Mouse (Mus musculus) left cerebral cortex, postnatal 36 days (tissue): ENCODE data around the gene Slc1a2. TPM values are rescaled to one million over a fixed set of nuclear protein-coding genes. Genes with fewer than 3 reads are reported as not detected.

Experiments
- DNase-seq, 2 experiments: peaks; one replicate each; pipeline ENCODE4 v3.0.0; 2021 to 2022; ENCODE audit warnings: low spot score in 2 of 2, mixed read lengths in 1 of 2
- intact Hi-C: fragments of 180-260 bp; cut with DNase I; formaldehyde crosslinking; loops from one replicate; pipeline ENCODE4 v1.15.1; 2025
- total RNA-seq, 2 experiments: library from RNA; stranded (reverse); gene quantifications; 2 replicates each; pipeline ENCODE4 v1.2.3; 2021

The Slc1a2 gene
- total RNA-seq, 2 experiments from 2014 or later, result 1,740 to 1,741 TPM

DNA sequence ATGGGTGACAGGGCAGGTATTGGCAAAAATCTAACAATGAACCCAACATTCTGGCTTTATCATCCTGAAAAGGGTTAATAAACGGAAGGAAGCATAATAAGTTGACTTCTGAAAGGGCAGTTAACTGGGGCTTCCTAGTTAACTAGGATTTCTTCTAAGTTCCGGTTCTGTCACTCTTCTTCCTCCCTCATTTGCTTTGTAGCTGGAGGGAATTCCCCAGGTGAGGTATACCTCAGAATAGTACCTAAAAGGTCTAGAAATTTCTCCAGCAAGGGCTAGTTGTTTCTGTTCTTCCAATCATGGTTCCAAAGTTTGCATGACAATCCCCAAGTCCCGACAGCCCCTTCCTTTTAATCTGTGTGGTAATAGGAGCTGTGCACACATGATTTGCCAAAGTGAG is 89.3 kb downstream of the Slc1a2 start:
- intact Hi-C loops, result no loop called here
- no peak for DNase-seq

GRCm38 (mm10) chr2:102749926-102750325 is 91.5 kb downstream of the Slc1a2 start:
- intact Hi-C loops, result no loop called here
- DNase-seq, result no peak

DNA sequence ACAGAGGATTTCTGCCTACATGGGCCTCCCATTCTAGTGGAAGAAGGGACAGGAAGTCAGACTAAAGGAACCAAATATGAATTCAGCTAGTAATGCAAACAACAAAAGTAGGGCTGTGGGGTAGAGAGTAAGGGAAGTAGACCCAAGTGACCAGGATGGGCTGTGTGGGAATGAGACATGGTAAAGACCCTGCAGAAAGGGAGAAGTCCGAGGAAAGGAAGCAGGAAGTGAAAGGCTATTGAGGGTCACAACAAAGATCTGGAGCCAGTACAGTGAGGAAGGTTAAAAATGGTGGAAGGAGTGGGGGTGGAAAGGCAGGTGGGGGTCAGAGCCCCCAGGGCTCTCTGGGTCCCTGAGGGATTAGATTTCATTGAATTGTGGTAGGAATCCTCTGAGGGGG is 93.4 kb downstream of the Slc1a2 start:
- intact Hi-C loops, result no loop called here
- DNase-seq, result no peak

DNA sequence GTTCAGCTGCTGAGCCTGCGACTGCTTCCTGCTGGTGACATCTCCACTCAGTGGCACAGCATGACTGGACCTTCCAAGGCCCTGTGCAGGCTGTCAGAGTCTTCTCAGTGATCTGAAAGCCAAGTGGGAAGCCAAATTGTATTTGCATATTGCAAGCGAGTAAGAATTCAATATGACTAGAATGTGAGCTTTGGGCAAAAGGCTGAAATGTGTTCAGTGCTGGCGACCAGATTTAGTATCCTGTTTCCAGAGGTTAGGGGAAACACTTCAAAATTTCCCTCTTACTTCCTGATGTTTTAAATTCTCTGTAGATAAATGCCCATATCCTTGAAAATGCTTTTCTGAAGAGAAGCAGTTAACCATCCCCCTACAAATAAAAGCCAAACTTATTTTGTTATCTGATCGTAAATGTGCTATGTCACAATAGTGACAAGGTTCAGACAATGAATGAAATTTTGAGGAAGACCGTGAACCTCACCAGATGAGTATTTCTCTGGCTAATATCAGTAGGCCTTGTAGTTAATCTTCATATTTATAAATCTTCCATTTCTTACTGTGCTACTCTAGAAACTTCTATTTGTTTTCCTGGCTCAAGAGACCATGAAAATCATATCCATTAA is 98.9 kb downstream of the Slc1a2 start:
- intact Hi-C loops, result no loop called here
- DNase-seq, result no peak

GRCm38 (mm10) chr2:102759479-102759878 is 101.0 kb downstream of the Slc1a2 start:
- intact Hi-C loops, result no loop called here
- DNase-seq, result no peak

GRCm38 (mm10) chr2:102760284-102761072 is 102.0 kb downstream of the Slc1a2 start:
- no peak for DNase-seq
- intact Hi-C loops, result no loop called here

GRCm38 (mm10) chr2:102763176-102763575 is 104.7 kb downstream of the Slc1a2 start:
- intact Hi-C loops, result no loop called here
- DNase-seq, result no peak

- intact Hi-C loops, result no loop called here
- no peak for DNase-seq
Observed at GRCm38 (mm10) chr2:102763991-102764390, 105.5 kb downstream of the Slc1a2 start.

DNA sequence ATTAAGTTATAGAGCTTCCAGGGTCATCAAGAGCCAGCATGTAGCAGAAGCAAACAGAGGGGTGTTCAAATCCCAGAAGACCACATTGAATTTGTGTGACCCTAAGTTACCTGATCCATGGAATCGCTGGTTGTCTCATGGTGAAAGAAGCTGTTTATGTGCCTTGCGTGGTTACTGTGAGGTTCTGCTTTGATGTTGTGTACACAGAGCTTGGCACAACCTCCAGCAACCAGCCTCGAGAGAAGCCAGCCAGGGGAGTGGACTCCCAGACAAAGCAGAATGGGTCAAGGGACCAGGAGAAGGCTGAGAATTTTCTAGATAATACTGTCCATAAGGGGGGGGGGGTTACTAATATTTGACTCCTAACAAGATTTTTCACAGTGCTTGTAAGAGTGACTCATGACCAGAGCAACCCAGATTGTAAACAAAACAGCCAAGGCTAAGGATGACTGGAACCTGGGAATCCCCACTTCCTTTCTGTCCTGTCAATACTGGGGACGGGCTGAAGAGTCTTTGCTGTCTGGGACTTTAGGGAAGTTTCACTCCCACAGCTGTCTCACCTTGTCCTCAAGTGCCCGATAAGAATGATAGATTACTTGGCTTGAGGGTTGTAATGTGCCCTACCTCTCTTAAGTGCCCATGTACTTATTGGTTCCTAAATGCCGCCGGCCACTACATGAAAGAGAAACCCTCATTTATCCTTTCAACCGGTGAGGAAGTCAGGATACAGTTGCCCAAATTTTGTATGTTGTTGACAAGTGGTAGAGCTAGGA is 106.3 kb downstream of the Slc1a2 start:
- intact Hi-C loops, result no loop called here
- DNase-seq, result no peak

DNA sequence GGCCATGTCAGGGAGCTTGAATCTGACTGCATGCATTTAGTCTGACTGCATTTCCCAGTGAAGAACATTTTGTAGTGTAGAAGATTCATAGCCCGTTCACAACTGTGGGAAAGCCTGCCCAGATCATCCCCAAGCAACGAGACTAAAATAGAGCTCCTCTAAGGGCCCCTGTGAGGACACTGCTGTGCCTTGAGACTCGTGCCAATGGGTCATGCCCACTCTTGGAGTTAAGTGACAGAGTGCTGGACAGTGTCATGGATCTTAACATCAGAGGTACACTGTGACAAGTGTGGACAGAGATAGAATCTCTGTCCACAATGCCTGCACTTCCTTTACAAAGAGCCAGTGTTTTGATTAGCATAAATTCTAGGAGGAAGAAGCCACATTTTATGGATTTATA is 109.8 kb downstream of the Slc1a2 start:
- intact Hi-C loops, result no loop called here
- DNase-seq, result no peak

GRCm38 (mm10) chr2:102771304-102771703 is 112.8 kb downstream of the Slc1a2 start:
- intact Hi-C loops, result no loop called here
- no peak for DNase-seq

DNA sequence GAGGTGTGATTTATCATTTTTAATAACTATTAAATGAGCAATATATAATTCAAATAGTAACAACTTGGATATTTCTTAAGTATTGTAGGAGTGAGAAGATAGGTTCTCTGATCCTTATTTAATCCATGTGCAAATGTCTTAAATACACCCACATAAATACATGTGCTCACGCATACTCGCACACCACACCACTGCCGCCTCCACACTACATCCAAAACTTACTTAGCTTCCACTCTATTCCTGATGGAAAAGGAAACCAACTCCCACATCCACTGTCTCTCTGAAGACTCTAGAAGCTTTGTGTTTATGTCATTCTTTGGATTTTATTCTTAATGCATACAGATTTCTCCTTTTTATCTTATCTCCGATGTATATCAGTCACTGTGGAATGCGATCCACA is 113.8 kb downstream of the Slc1a2 start:
- no peak for DNase-seq
- intact Hi-C loops, result no loop called here

GRCm38 (mm10) chr2:102774700-102775099 is 116.2 kb downstream of the Slc1a2 start:
- DNase-seq, result no peak
- intact Hi-C loops, result no loop called here

DNA sequence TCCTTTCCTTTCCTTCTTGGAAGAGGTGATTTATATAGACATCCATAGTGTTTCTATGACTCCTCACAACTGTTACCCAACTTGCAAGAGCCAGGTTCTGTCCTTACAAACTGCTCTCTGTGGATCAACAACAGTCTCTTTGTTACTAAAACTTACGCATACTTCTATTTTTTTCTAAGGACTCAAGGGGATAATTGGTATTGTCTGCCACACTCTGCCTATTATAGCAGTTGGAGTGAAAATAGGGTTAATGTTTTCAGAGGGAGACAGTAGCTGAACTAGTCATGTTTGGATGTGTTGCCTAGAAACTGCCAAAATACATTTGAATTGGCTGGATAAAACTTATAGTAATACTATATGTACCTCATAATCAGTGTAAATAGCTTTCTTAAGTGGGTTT is 117.1 kb downstream of the Slc1a2 start:
- intact Hi-C loops, result no loop called here
- no peak for DNase-seq

- intact Hi-C loops, result no loop called here
Observed at GRCm38 (mm10) chr2:102778208-102778607, 119.7 kb downstream of the Slc1a2 start.

DNA sequence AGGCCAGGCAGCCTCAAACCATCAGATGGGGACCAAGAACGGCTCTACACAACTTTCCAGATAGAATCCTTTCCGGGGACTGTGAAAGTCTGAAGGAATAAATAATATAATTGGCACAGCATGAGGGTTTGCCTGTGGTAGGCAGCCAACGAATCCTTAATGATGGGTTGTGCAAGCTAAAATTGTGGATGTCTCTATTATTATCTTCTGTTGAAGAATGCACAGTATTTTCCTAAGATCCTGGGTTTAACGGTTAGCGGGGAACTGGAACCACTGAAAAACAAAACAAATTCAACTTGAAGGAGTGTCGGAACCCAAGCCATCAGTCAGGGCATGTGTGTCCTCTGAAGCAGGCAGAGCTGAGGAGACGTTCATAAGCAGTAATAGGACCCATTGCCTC is 124.3 kb downstream of the Slc1a2 start:
- DNase-seq, result no peak
- intact Hi-C loops, result no loop called here

More at GRCm38 (mm10) chr2:102778208-102778607, 119.7 kb downstream of the Slc1a2 start:
- no peak for DNase-seq

GRCm38 (mm10) chr2:102785696-102786095 is 127.2 kb downstream of the Slc1a2 start:
- DNase-seq, result no peak
- intact Hi-C loops, result no loop called here

DNA sequence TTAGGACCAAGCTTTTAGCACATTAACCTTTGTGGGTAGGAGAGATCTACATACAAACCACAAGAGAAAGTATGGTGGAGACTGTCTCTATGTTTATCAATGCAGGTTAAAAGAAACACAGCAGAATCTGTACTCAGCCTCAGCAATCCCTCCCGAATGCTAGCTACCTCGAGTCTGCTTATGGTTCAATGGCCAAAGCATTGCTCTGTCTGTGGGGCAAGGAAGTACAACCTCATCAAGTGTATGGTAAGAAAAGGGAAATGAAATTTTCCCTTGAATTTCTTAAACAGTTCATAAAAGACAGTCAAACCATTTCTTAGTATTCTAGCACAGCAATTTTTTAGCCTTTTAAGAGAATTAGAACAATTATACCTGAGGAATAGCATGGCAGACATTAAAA is 133.2 kb downstream of the Slc1a2 start:
- no peak for DNase-seq
- intact Hi-C loops, result no loop called here

GRCm38 (mm10) chr2:102792804-102793203 is 134.3 kb downstream of the Slc1a2 start:
- intact Hi-C loops, result no loop called here
- DNase-seq, result no peak

GRCm38 (mm10) chr2:102795034-102795433 is 136.6 kb downstream of the Slc1a2 start:
- DNase-seq, result no peak
- intact Hi-C loops, result no loop called here

GRCm38 (mm10) chr2:102798149-102798548 is 139.7 kb downstream of the Slc1a2 start:
- DNase-seq, result no peak
- intact Hi-C loops, result no loop called here
